Mouse (Mus musculus) ES-Bruce4 (cell line): ENCODE data around the gene Asic2.

Experiments
- CTCF ChIP-seq: IDR thresholded peaks from one replicate; pipeline ENCODE4 v1.8.1; 2011; ENCODE audit warnings: low read depth, low read length
- EP300 ChIP-seq: IDR thresholded peaks from 2 replicates; pipeline ENCODE4 v1.6.1; 2011; ENCODE audit warnings: low read depth, low read length; ENCODE audit not compliant: insufficient read depth

DNA sequence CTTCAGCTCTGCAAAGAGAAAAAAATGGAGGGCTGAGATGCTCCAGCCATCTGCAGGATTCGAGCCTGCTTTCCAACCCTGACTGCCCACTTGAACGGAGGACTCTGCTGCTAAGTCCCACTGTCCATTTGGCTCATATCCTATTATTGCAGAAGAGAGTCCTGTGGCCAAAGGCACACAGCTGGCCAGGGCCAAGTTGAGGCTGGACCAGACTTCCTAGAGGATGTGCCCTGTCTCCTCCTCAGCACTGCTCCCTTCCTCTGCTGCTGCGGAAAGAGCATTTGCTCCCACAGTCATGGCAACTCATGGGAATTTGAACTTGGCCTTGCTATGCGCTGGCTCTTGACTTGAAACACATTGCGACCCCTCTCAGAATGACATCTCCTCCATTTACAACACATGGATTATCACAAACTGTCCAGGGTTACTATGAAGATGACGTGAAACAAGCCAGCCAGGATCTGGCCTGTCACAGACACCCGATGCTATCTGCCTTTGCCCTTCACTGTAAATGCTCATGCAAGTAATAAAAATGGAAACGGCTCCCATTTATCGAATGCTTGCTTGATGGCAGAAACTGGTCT lies 821.6 kb downstream of the Asic2 start:
- no peak for TF ChIP-seq CTCF
- no peak for TF ChIP-seq EP300
